Mouse (Mus musculus): ENCODE measurements around the gene Slc6a20a. TPM values are rescaled to one million over a fixed set of nuclear protein-coding genes. Genes with fewer than 3 reads are reported as not detected.

The Slc6a20a gene
- total and polyA plus RNA-seq, 2 experiments from 2014 or later: 25.7 to 33.0 TPM

- H3K4me2 ChIP-seq (ENCODE audit: low read depth): no peak overlapping the region
- H3K27ac ChIP-seq (ENCODE audit: low read depth, low read length): no peak overlapping the region
- H3K27me3 ChIP-seq (ENCODE audit: insufficient read depth, low read length): no peaks in the 10 kb centered on the region
- no peaks in the 10 kb centered on the region for H3K4me1 ChIP-seq (ENCODE audit: insufficient read depth)
- ATAC-seq (no peak), DNase-seq (no peak)
- no peaks in the 10 kb centered on the region for H3K9me3 ChIP-seq (ENCODE audit: low read length)
- H3K9ac ChIP-seq: no peak overlapping the region
- no peak overlapping the region for H3K4me3 ChIP-seq (ENCODE audit: low read depth, low read length)
- TF ChIP-seq CTCF (IDR thresholded peaks at IDR 0.05; ENCODE audit: low read depth): no peak
- no peaks in the 10 kb centered on the region for H3K36me3 ChIP-seq (ENCODE audit: insufficient read depth)
Observed at GRCm38 (mm10) chr9:123658981-123659380, 19.7 kb downstream of the Slc6a20a start.

GRCm38 (mm10) chr9:123657457-123657856, 21.2 kb downstream of the Slc6a20a start:
- Histone ChIP-seq H3K4me1 (ENCODE audit: insufficient read depth) (no peaks in the 10 kb centered on the region), H3K9ac (no peak overlapping the region), H3K9me3 (ENCODE audit: low read length) (no peaks in the 10 kb centered on the region), H3K27me3 (ENCODE audit: insufficient read depth, low read length) (no peaks in the 10 kb centered on the region), H3K4me2 (ENCODE audit: low read depth) (no peak overlapping the region), H3K27ac (ENCODE audit: low read depth, low read length) (no peak overlapping the region), H3K36me3 (ENCODE audit: insufficient read depth) (no peaks in the 10 kb centered on the region), H3K4me3 (ENCODE audit: low read depth, low read length) (no peak overlapping the region)
- 81% methylated on average over 3 of the region's 3 CpGs for WGBS
- ATAC-seq (no peak), DNase-seq (no peak)
- TF ChIP-seq CTCF (IDR thresholded peaks at IDR 0.05; ENCODE audit: low read depth): no peak

GRCm38 (mm10) chr9:123651369-123651768, 27.3 kb downstream of the Slc6a20a start:
- Histone ChIP-seq H3K4me1 (ENCODE audit: insufficient read depth) (no peaks in the 10 kb centered on the region), H3K9me3 (ENCODE audit: low read length) (no peaks in the 10 kb centered on the region), H3K36me3 (ENCODE audit: insufficient read depth) (no peaks in the 10 kb centered on the region), H3K4me2 (ENCODE audit: low read depth) (no peak overlapping the region), H3K27me3 (ENCODE audit: insufficient read depth, low read length) (no peaks in the 10 kb centered on the region), H3K9ac (no peak overlapping the region), H3K4me3 (ENCODE audit: low read depth, low read length) (no peak overlapping the region), H3K27ac (ENCODE audit: low read depth, low read length) (no peak overlapping the region)
- no peak for DNase-seq
- ATAC-seq: no peak
- TF ChIP-seq CTCF (IDR thresholded peaks at IDR 0.05; ENCODE audit: low read depth): no peak
- WGBS: 55% methylated on average over 4 of the region's 4 CpGs

GRCm38 (mm10) chr9:123649785-123650511, 28.7 kb downstream of the Slc6a20a start:
- no peaks in the 10 kb centered on the region for H3K36me3 ChIP-seq (ENCODE audit: insufficient read depth)
- WGBS: 85% methylated on average over 2 of the region's 2 CpGs

GRCm38 (mm10) chr9:123640106-123640505, 38.6 kb downstream of the Slc6a20a start:
- no peaks in the 10 kb centered on the region for H3K4me1 ChIP-seq (ENCODE audit: insufficient read depth)
- WGBS: 75% methylated on average over 1 of the region's 1 CpGs
- no peaks in the 10 kb centered on the region for H3K9me3 ChIP-seq (ENCODE audit: low read length)
- no peaks in the 10 kb centered on the region for H3K36me3 ChIP-seq (ENCODE audit: insufficient read depth)
- no peak overlapping the region for H3K4me2 ChIP-seq (ENCODE audit: low read depth)
- H3K27me3 ChIP-seq (ENCODE audit: insufficient read depth, low read length): no peaks in the 10 kb centered on the region
- no peak for TF ChIP-seq CTCF (IDR thresholded peaks at IDR 0.05; ENCODE audit: low read depth)
- H3K27ac ChIP-seq (ENCODE audit: low read depth, low read length): no peak overlapping the region
- DNase-seq: no peak
- ATAC-seq: no peak
- no peak overlapping the region for H3K9ac ChIP-seq
- no peak overlapping the region for H3K4me3 ChIP-seq (ENCODE audit: low read depth, low read length)

More at GRCm38 (mm10) chr9:123649785-123650511, 28.7 kb downstream of the Slc6a20a start:
- H3K4me2 ChIP-seq (ENCODE audit: low read depth): no peak overlapping the region
- ATAC-seq: no peak
- H3K4me1 ChIP-seq (ENCODE audit: insufficient read depth): no peaks in the 10 kb centered on the region
- no peak overlapping the region for H3K4me3 ChIP-seq (ENCODE audit: low read depth, low read length)
- no peaks in the 10 kb centered on the region for H3K27me3 ChIP-seq (ENCODE audit: insufficient read depth, low read length)
- TF ChIP-seq CTCF (IDR thresholded peaks at IDR 0.05; ENCODE audit: low read depth): no peak
- H3K9ac ChIP-seq: no peak overlapping the region
- no peaks in the 10 kb centered on the region for H3K9me3 ChIP-seq (ENCODE audit: low read length)
- DNase-seq: no peak
- H3K27ac ChIP-seq (ENCODE audit: low read depth, low read length): no peak overlapping the region

- no peak overlapping the region for H3K9ac ChIP-seq
- no peaks in the 10 kb centered on the region for H3K27me3 ChIP-seq (ENCODE audit: insufficient read depth, low read length)
- DNase-seq (peak; percentile 46), ATAC-seq (peak; percentile 78)
- H3K9me3 ChIP-seq (ENCODE audit: low read length): no peaks in the 10 kb centered on the region
- no peak overlapping the region for H3K4me3 ChIP-seq (ENCODE audit: low read depth, low read length)
- 84% methylated on average over 1 of the region's 1 CpGs for WGBS
- H3K36me3 ChIP-seq (ENCODE audit: insufficient read depth): no peaks in the 10 kb centered on the region
- no peaks in the 10 kb centered on the region for H3K4me1 ChIP-seq (ENCODE audit: insufficient read depth)
- TF ChIP-seq CTCF (IDR thresholded peaks at IDR 0.05; ENCODE audit: low read depth): peak; percentile 79
- no peak overlapping the region for H3K27ac ChIP-seq (ENCODE audit: low read depth, low read length)
- H3K4me2 ChIP-seq (ENCODE audit: low read depth): no peak overlapping the region
Observed at GRCm38 (mm10) chr9:123638668-123639089, 40.0 kb downstream of the Slc6a20a start.

- TF ChIP-seq CTCF (IDR thresholded peaks at IDR 0.05; ENCODE audit: low read depth): no peak
- no peak for DNase-seq
- H3K27ac ChIP-seq (ENCODE audit: low read depth, low read length): no peak overlapping the region
- no peak overlapping the region for H3K4me3 ChIP-seq (ENCODE audit: low read depth, low read length)
- ATAC-seq: no peak
- H3K4me1 ChIP-seq (ENCODE audit: insufficient read depth): no peaks in the 10 kb centered on the region
- no peaks in the 10 kb centered on the region for H3K9me3 ChIP-seq (ENCODE audit: low read length)
- no peak overlapping the region for H3K4me2 ChIP-seq (ENCODE audit: low read depth)
- H3K36me3 ChIP-seq (ENCODE audit: insufficient read depth): no peaks in the 10 kb centered on the region
- no peaks in the 10 kb centered on the region for H3K27me3 ChIP-seq (ENCODE audit: insufficient read depth, low read length)
- H3K9ac ChIP-seq: no peak overlapping the region
Observed at GRCm38 (mm10) chr9:123638231-123638630, 40.5 kb downstream of the Slc6a20a start.
